Mouse (Mus musculus) MEL (cell line): ENCODE data around the gene Bach2.

Experiments used
- CTCF ChIP-seq, 3 experiments: IDR thresholded peaks in 2 of 3; conservative IDR thresholded peaks in 1 of 3; 2 replicates each; pipeline ENCODE4 v1.5.1; 2011 to 2012; ENCODE audit warnings: low read length in 3 of 3, low read depth in 2 of 3, mild to moderate bottlenecking in 2 of 3, improper control_type of control experiment in 1 of 3, inconsistent platforms in 1 of 3, mixed read lengths in 1 of 3, moderate library complexity in 1 of 3; ENCODE audit not compliant: control insufficient read depth in 1 of 3, insufficient read depth in 1 of 3, poor library complexity in 1 of 3, severe bottlenecking in 1 of 3
- ZKSCAN1 ChIP-seq: IDR thresholded peaks from 2 replicates; pipeline ENCODE4 v1.6.1; 2012; ENCODE audit warnings: low read depth, mild to moderate bottlenecking, inconsistent platforms, low read length, improper control_type of control experiment, moderate library complexity

GRCm38 (mm10) chr4:32319327-32319726, 80.7 kb downstream of the Bach2 start:
- no peak for TF ChIP-seq CTCF (IDR thresholded peaks at IDR 0.05 in 2 of 3, conservative IDR thresholded peaks at IDR 0.05 in 1 of 3; ENCODE audit: control insufficient read depth in 1 of 3, insufficient read depth in 1 of 3, low read depth in 2 of 3, low read length in 3 of 3, poor library complexity in 1 of 3, severe bottlenecking in 1 of 3)
- TF ChIP-seq ZKSCAN1 = no peak
